Mouse (Mus musculus): ENCODE data around the gene Rnf115. TPM values are rescaled to one million over a fixed set of nuclear protein-coding genes. Genes with fewer than 3 reads are reported as not detected.

Gene Rnf115
- polyA plus RNA-seq, 1 experiment from 2014 or later = 63.8 TPM

GRCm38 (mm10) chr3:96811232-96811631 lies 83.8 kb downstream of the Rnf115 start:
- Histone ChIP-seq H3K4me3 (no peak overlapping the region), H3K4me1 (replicated peaks) (peaks cover 13% of the 10 kb centered on the region; the same call in 1 of the 2 replicates), H3K9me3 (no peaks in the 10 kb centered on the region), H3K27ac (no peak overlapping the region), H3K36me3 (no peaks in the 10 kb centered on the region), H3K27me3 (ENCODE audit: insufficient read depth, poor library complexity, severe bottlenecking) (no peaks in the 10 kb centered on the region)
- whole genome bisulfite sequencing = 92% methylated on average over 3 of the region's 3 CpGs
- DNase-seq (ENCODE audit: low spot score) = no peak

- DNase-seq (ENCODE audit: low spot score) = peak; percentile 73
- H3K36me3 ChIP-seq = no peaks in the 10 kb centered on the region
- H3K4me1 ChIP-seq (replicated peaks) = peaks cover 13% of the 10 kb centered on the region; the same call in 1 of the 2 replicates
- 46% methylated on average over 20 of the region's 20 CpGs for WGBS
- H3K4me3 ChIP-seq = no peak overlapping the region
- H3K27ac ChIP-seq = no peak overlapping the region
- H3K27me3 ChIP-seq (ENCODE audit: insufficient read depth, poor library complexity, severe bottlenecking) = no peaks in the 10 kb centered on the region
- no peaks in the 10 kb centered on the region for H3K9me3 ChIP-seq
Measured at GRCm38 (mm10) chr3:96812395-96813091, 85.1 kb downstream of the Rnf115 start.

- Histone ChIP-seq H3K4me1 (replicated peaks) (peaks cover 13% of the 10 kb centered on the region; the same call in 1 of the 2 replicates), H3K4me3 (no peak overlapping the region), H3K27me3 (ENCODE audit: insufficient read depth, poor library complexity, severe bottlenecking) (no peaks in the 10 kb centered on the region), H3K9me3 (0 out of 2 replicates have a peak, but pooled peaks cover 3% of the 10 kb centered on the region), H3K27ac (no peak overlapping the region), H3K36me3 (no peaks in the 10 kb centered on the region)
- peak; percentile 30 for DNase-seq (ENCODE audit: low spot score)
- WGBS = 37% methylated on average over 9 of the region's 9 CpGs
Measured at GRCm38 (mm10) chr3:96813106-96813505, 85.6 kb downstream of the Rnf115 start.

GRCm38 (mm10) chr3:96813591-96814244 lies 86.3 kb downstream of the Rnf115 start:
- Histone ChIP-seq H3K4me1 (replicated peaks) (peaks cover 11% of the 10 kb centered on the region; the same call in 1 of the 2 replicates), H3K4me3 (no peak overlapping the region), H3K27ac (no peak overlapping the region), H3K27me3 (ENCODE audit: insufficient read depth, poor library complexity, severe bottlenecking) (no peaks in the 10 kb centered on the region), H3K36me3 (no peaks in the 10 kb centered on the region), H3K9me3 (0 out of 2 replicates have a peak, but pooled peaks cover 3% of the 10 kb centered on the region)
- WGBS = 64% methylated on average over 7 of the region's 7 CpGs
- DNase-seq (ENCODE audit: low spot score) = no peak

GRCm38 (mm10) chr3:96814342-96814741 lies 86.9 kb downstream of the Rnf115 start:
- H3K4me3 ChIP-seq = no peak overlapping the region
- H3K4me1 ChIP-seq (replicated peaks) = peaks cover 10% of the 10 kb centered on the region; the same call in 1 of the 2 replicates
- H3K27ac ChIP-seq = no peak overlapping the region
- 0 out of 2 replicates have a peak, but pooled peaks cover 3% of the 10 kb centered on the region for H3K9me3 ChIP-seq
- no peaks in the 10 kb centered on the region for H3K36me3 ChIP-seq
- 41% methylated on average over 6 of the region's 6 CpGs for WGBS
- H3K27me3 ChIP-seq (ENCODE audit: insufficient read depth, poor library complexity, severe bottlenecking) = no peaks in the 10 kb centered on the region
- no peak for DNase-seq (ENCODE audit: low spot score)

GRCm38 (mm10) chr3:96820116-96820915 lies 92.9 kb downstream of the Rnf115 start:
- H3K4me3 ChIP-seq = no peak overlapping the region
- no peak for DNase-seq (ENCODE audit: low spot score)
- 0 out of 2 replicates have a peak, but pooled peaks cover 3% of the 10 kb centered on the region for H3K9me3 ChIP-seq
- WGBS = 78% methylated on average over 6 of the region's 6 CpGs
- H3K36me3 ChIP-seq = no peaks in the 10 kb centered on the region
- H3K27me3 ChIP-seq (ENCODE audit: insufficient read depth, poor library complexity, severe bottlenecking) = no peaks in the 10 kb centered on the region
- 0 out of 2 replicates have a peak, but pooled peaks cover 1% of the 10 kb centered on the region for H3K4me1 ChIP-seq (replicated peaks)
- H3K27ac ChIP-seq = no peak overlapping the region

GRCm38 (mm10) chr3:96821581-96821980 lies 94.1 kb downstream of the Rnf115 start:
- DNase-seq (ENCODE audit: low spot score) = no peak

GRCm38 (mm10) chr3:96823701-96824100 lies 96.2 kb downstream of the Rnf115 start:
- Histone ChIP-seq H3K27me3 (ENCODE audit: insufficient read depth, poor library complexity, severe bottlenecking) (no peaks in the 10 kb centered on the region), H3K27ac (no peak overlapping the region), H3K4me3 (no peak overlapping the region), H3K36me3 (no peaks in the 10 kb centered on the region), H3K4me1 (replicated peaks) (0 out of 2 replicates have a peak, but pooled peaks cover 2% of the 10 kb centered on the region), H3K9me3 (no peaks in the 10 kb centered on the region)
- DNase-seq (ENCODE audit: low spot score) = no peak
- WGBS = 73% methylated on average over 3 of the region's 3 CpGs

More at GRCm38 (mm10) chr3:96821581-96821980, 94.1 kb downstream of the Rnf115 start:
- 0 out of 2 replicates have a peak, but pooled peaks cover 2% of the 10 kb centered on the region for H3K4me1 ChIP-seq (replicated peaks)
- no peak overlapping the region for H3K27ac ChIP-seq
- H3K4me3 ChIP-seq = no peak overlapping the region
- 0 out of 2 replicates have a peak, but pooled peaks cover 3% of the 10 kb centered on the region for H3K9me3 ChIP-seq
- no peaks in the 10 kb centered on the region for H3K27me3 ChIP-seq (ENCODE audit: insufficient read depth, poor library complexity, severe bottlenecking)
- whole genome bisulfite sequencing = 91% methylated on average over 4 of the region's 4 CpGs
- H3K36me3 ChIP-seq = no peaks in the 10 kb centered on the region

GRCm38 (mm10) chr3:96824614-96825013 lies 97.2 kb downstream of the Rnf115 start:
- WGBS = 90% methylated on average over 12 of the region's 12 CpGs

GRCm38 (mm10) chr3:96825261-96825660 lies 97.8 kb downstream of the Rnf115 start:
- WGBS = 47% methylated on average over 11 of the region's 11 CpGs
- no peak overlapping the region for H3K27ac ChIP-seq
- H3K4me3 ChIP-seq = no peak overlapping the region
- no peaks in the 10 kb centered on the region for H3K9me3 ChIP-seq
- no peak for DNase-seq (ENCODE audit: low spot score)
- no peaks in the 10 kb centered on the region for H3K36me3 ChIP-seq
- H3K27me3 ChIP-seq (ENCODE audit: insufficient read depth, poor library complexity, severe bottlenecking) = 0 out of 2 replicates have a peak, but pooled peaks cover 3% of the 10 kb centered on the region
- H3K4me1 ChIP-seq (replicated peaks) = 0 out of 2 replicates have a peak, but pooled peaks cover 13% of the 10 kb centered on the region

More at GRCm38 (mm10) chr3:96824614-96825013, 97.2 kb downstream of the Rnf115 start:
- Histone ChIP-seq H3K27me3 (ENCODE audit: insufficient read depth, poor library complexity, severe bottlenecking) (0 out of 2 replicates have a peak, but pooled peaks cover 3% of the 10 kb centered on the region), H3K4me1 (replicated peaks) (0 out of 2 replicates have a peak, but pooled peaks cover 8% of the 10 kb centered on the region), H3K36me3 (no peaks in the 10 kb centered on the region), H3K9me3 (no peaks in the 10 kb centered on the region), H3K4me3 (no peak overlapping the region), H3K27ac (no peak overlapping the region)
- no peak for DNase-seq (ENCODE audit: low spot score)

GRCm38 (mm10) chr3:96828308-96828864 lies 100.9 kb downstream of the Rnf115 start:
- Histone ChIP-seq H3K9me3 (no peaks in the 10 kb centered on the region), H3K4me3 (no peak overlapping the region), H3K27ac (no peak overlapping the region), H3K36me3 (no peaks in the 10 kb centered on the region), H3K4me1 (replicated peaks) (peaks cover 20% of the 10 kb centered on the region), H3K27me3 (ENCODE audit: insufficient read depth, poor library complexity, severe bottlenecking) (0 out of 2 replicates have a peak, but pooled peaks cover 3% of the 10 kb centered on the region)
- DNase-seq (ENCODE audit: low spot score) = no peak
- 41% methylated on average over 15 of the region's 15 CpGs for WGBS

- no peaks in the 10 kb centered on the region for H3K9me3 ChIP-seq
- H3K36me3 ChIP-seq = no peaks in the 10 kb centered on the region
- no peak within 1 kb of the TSS; the same call in 1 of the 2 replicates for H3K27ac ChIP-seq
- peaks cover 21% of the 10 kb centered on the region for H3K4me1 ChIP-seq (replicated peaks)
- WGBS = 69% methylated on average over 1 of the region's 1 CpGs
- DNase-seq (ENCODE audit: low spot score) = no peak
- 0 out of 2 replicates have a peak, but pooled peaks cover 3% of the 10 kb centered on the region for H3K27me3 ChIP-seq (ENCODE audit: insufficient read depth, poor library complexity, severe bottlenecking)
- H3K4me3 ChIP-seq = no peak within 1 kb of the TSS
Measured at GRCm38 (mm10) chr3:96828984-96829383, 101.5 kb downstream of the Rnf115 start, which contains the start of the genes Pdzk1 and Cd160. Gene Pdzk1, plus strand, starts transcription at chr3:96829284. Gene Cd160, minus strand, starts transcription at chr3:96829351.

Data from hindbrain, embryonic 10.5 days (tissue).